Mouse (Mus musculus) forelimb bud, embryonic 11.5 days (tissue): ENCODE measurements at regions not wholly inside any gene's neighbourhood (a gene's known extent, or its start where the extent isn't known, plus 50 kb on each side); places are given as distances from the start of the nearest gene placed in this dataset.

Experiments
- DNase-seq: peaks from one replicate; pipeline ENCODE4 v3.0.0-alpha.2; 2012; ENCODE audit warnings: low read depth, low spot score

DNA sequence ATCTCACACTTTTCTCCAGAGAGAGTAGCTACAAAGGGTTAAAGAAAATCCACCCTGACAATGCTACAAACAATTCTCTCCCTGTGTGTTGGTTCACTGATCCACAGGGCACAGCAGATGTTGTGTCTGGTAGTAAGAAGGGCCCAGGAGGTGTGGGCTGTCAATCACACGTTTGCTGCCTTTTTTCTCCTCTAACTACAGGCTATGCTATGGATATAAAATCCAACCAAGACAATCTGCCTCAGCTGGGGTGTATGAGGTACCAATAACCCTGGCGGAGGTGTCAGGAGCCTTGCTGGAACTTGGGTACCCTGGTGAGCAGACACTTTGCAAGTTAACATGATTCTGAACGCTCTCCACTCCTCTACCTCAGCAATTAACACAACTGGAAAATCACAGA, 1002.1 kb upstream of the Pou3f2 start:
- DNase-seq, result no peak

GRCm38 (mm10) chr4:23491255-23491654, 1003.1 kb upstream of the Pou3f2 start:
- DNase-seq, result no peak

DNA sequence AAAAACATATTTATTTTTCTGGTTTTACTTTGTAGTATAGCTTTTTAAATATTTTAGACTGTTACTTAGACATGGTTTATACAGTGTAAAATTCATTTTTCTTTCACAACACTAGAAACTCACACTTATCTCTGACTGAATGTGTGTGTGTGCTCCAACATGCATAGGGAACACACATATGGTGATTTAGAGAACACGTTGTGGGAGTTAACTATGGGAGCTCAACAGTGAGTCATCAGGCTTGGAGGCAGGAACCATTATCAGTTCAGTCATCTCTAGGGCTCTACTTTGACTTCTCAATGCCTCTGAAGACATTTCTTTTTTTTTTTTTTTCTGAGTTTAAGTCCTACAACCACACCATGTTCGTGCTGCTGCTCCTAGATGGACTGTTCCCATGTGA, 997.5 kb upstream of the Mms22l start:
- DNase-seq, result no peak

DNA sequence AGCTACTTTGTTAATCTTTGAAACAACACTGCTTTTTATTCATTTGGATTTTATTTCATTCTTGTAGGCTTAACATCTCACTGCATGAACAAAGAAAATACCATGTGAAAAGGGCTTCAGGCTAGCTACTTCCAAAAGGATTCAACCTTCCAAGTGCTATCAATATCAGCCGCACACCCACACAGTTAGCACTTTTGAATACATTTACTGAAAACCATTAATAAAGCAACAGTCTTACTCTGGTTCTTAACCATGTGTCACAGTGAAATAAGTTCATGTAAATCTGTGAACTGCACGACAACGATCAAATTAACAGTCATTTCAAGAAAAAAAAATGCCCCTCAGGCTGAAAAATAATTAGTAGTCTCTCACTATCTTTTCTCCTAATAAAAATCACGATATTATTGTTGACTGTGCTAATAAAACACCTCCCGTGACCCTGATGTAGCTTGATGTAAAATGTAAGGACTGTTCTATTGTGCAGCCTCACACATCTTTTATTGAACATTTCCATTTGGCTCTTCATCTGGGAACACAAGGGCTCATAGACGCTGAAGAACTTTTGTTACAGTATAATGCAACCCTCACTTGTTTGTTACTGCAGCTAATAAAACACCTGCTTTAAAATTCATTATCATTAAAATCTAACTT, 991.4 kb upstream of the Mms22l start:
- DNase-seq, result no peak

- DNase-seq, result no peak
Measured at GRCm38 (mm10) chr4:23510873-23511272, 985.4 kb upstream of the Mms22l start.

DNA sequence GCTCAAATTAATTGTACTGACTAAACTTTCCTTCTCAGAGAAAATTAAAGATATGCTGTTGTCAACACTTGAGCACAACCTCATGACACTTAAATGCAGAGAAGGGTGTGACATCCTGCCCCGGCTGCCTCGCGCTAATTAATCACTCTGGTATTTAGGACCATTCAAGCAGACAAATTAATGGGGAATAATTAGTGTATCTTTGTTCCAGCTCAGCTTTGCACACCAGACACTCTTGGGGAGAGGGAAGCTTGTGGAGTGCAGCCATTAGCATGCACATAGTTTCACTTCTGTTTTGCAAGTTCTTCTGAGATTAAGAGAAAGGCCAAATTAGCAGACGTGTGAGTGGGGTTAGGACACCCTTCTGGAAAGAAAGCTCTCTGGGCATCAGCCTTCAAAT, 984.2 kb upstream of the Mms22l start:
- no peak for DNase-seq

DNA sequence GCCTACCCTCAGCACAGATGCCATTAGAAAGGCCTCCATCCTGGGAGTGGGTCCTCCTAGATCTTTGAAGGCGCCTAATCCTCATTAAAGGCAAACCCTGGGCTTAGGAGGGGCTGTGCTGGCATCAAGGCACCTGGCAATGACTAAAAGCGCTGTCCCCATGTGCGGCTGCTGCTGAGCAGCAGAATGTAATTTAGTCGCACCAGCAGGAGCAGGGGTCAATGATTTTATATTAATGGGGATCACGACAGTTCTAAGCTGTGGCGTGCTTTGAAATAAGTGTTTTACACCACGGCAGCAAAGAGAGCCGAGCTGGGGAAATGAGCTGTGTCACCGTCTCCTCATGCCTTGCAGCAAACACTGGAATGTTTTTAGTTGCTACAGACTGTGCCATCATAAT, 982.3 kb upstream of the Mms22l start:
- peak; percentile 51 for DNase-seq
